Mouse (Mus musculus) forebrain, embryonic 14.5 days (tissue): ENCODE measurements around the gene Nol11. TPM values are rescaled to one million over a fixed set of nuclear protein-coding genes. Genes with fewer than 3 reads are reported as not detected.

ENCODE experiments used
- ATAC-seq: fragments of 200-750 bp; cut with Nextera tagmentation; 2 replicates; pipeline ENCODE4 v1.8.0; 2017; ENCODE audit warnings: mild to moderate bottlenecking, moderate library complexity
- DNase-seq: peaks from one replicate; pipeline ENCODE4 v3.0.0-alpha.2; 2015; ENCODE audit warnings: low spot score
- H3K27ac ChIP-seq: fragments of 300-500 bp; sonication (generic); 2 replicates; pipeline ENCODE4 v1.5.1; 2014; ENCODE audit warnings: low read depth, mild to moderate bottlenecking, control low read depth, low read length, moderate library complexity
- H3K27me3 ChIP-seq: fragments of 300-500 bp; sonication (generic); replicated peaks from 2 replicates; pipeline ENCODE4 v1.6.1; 2014; ENCODE audit warnings: low read length, control low read depth, mixed read lengths; ENCODE audit not compliant: control insufficient read depth, insufficient read depth
- H3K36me3 ChIP-seq: fragments of 300-500 bp; sonication (generic); 2 replicates; pipeline ENCODE4 v1.6.1; 2014; ENCODE audit warnings: low read length, control low read depth; ENCODE audit not compliant: control insufficient read depth, insufficient read depth
- H3K4me1 ChIP-seq: fragments of 300-500 bp; sonication (generic); 2 replicates; pipeline ENCODE4 v1.6.1; 2014; ENCODE audit warnings: antibody characterized with exemption, low read length, control low read depth; ENCODE audit not compliant: control insufficient read depth, insufficient read depth
- H3K4me2 ChIP-seq: fragments of 300-500 bp; sonication (generic); 2 replicates; pipeline ENCODE4 v1.6.1; 2014; ENCODE audit warnings: mild to moderate bottlenecking, control low read depth, low read length
- H3K4me3 ChIP-seq: fragments of 300-500 bp; sonication (generic); 2 replicates; pipeline ENCODE4 v1.5.1; 2014; ENCODE audit warnings: low read depth, low read length, control low read depth
- H3K9ac ChIP-seq: fragments of 300-500 bp; sonication (generic); 2 replicates; pipeline ENCODE4 v1.6.1; 2014; ENCODE audit warnings: mild to moderate bottlenecking, low read length, control low read depth, moderate library complexity
- H3K9me3 ChIP-seq: fragments of 300-500 bp; sonication (generic); replicated peaks from 2 replicates; pipeline ENCODE4 v1.6.1; 2016; ENCODE audit warnings: low read length, control low read depth, mixed read lengths; ENCODE audit not compliant: control insufficient read depth
- WGBS: fragments of 180-500 bp; shearing (Covaris S2); extraction: QIAGEN DNeasy Blood & Tissue Kit; methylation state at CpG from one replicate; pipeline ENCODE4 v1.1.7; 2014; 5-methylcytosine and 5-hydroxymethylcytosine counted together
- polyA plus RNA-seq: library from polyadenylated mRNA; unstranded; fragments of >200 nt; fragmentation: Nextera tagmentation; extraction: Ambion mirVana; gene quantifications from 2 replicates; pipeline ENCODE4 v1.2.1, GENCODE M21; 2014

Nol11 gene
- polyA plus RNA-seq, 1 experiment from 2014 or later: 50.5 TPM

GRCm38 (mm10) chr11:107190376-107190775, 1.2 kb upstream of the Nol11 start:
- Histone ChIP-seq H3K27ac (no peak overlapping the region), H3K27me3 (no peaks in the 10 kb centered on the region), H3K4me2 (no peak overlapping the region), H3K9ac (no peak overlapping the region), H3K4me3 (no peak overlapping the region), H3K9me3 (no peaks in the 10 kb centered on the region), H3K4me1 (peaks cover 5% of the 10 kb centered on the region), H3K36me3 (peaks cover 12% of the 10 kb centered on the region)
- no peak for ATAC-seq
- WGBS: 19% methylated on average over 2 of the region's 2 CpGs
- DNase-seq: peak; percentile 79

- DNase-seq: no peak
- Histone ChIP-seq H3K4me1 (peaks cover 5% of the 10 kb centered on the region), H3K36me3 (peaks cover 72% of the 10 kb centered on the region), H3K9me3 (no peaks in the 10 kb centered on the region), H3K4me2 (no peak overlapping the region), H3K9ac (no peak overlapping the region), H3K4me3 (no peak overlapping the region), H3K27me3 (no peaks in the 10 kb centered on the region), H3K27ac (no peak overlapping the region)
- ATAC-seq: no peak
- 92% methylated on average over 8 of the region's 8 CpGs for WGBS
These were observed 5.4 kb downstream of the Nol11 start for GRCm38 (mm10) chr11:107183777-107184176.

GRCm38 (mm10) chr11:107161215-107161614, 28.0 kb downstream of the Nol11 start:
- H3K27me3 ChIP-seq: no peaks in the 10 kb centered on the region
- 89% methylated on average over 4 of the region's 4 CpGs for WGBS
- no peak for DNase-seq
- H3K9ac ChIP-seq: no peak overlapping the region
- peaks cover 13% of the 10 kb centered on the region for H3K36me3 ChIP-seq
- no peaks in the 10 kb centered on the region for H3K4me1 ChIP-seq
- no peak overlapping the region for H3K4me2 ChIP-seq
- no peak for ATAC-seq
- no peak overlapping the region for H3K4me3 ChIP-seq
- H3K27ac ChIP-seq: no peak overlapping the region
- no peaks in the 10 kb centered on the region for H3K9me3 ChIP-seq

DNA sequence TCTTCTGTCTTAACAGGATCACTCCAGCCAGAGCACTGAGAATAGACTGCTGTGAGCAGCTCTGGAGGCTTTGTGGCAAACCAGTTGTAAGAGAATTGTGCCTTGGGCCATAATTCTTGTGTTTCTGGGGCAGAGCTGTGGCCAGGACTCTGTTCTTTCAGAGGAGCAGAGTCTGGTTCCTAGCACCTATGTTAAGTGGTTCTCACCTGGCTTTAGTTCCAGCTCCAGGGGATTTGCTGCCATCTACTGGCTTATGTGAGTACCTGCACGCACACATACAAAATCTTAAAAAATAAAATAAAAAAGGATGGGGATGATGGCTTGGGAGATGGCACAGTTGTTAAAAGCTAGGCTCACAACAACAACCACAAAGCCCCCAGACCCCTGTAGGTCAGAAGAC, 30.1 kb downstream of the Nol11 start:
- no peak for ATAC-seq
- H3K9me3 ChIP-seq: no peaks in the 10 kb centered on the region
- peak; percentile 22 for DNase-seq
- no peaks in the 10 kb centered on the region for H3K27me3 ChIP-seq
- no peak overlapping the region for H3K4me2 ChIP-seq
- H3K4me1 ChIP-seq: no peaks in the 10 kb centered on the region
- no peak overlapping the region for H3K9ac ChIP-seq
- H3K36me3 ChIP-seq: no peaks in the 10 kb centered on the region
- no peak overlapping the region for H3K4me3 ChIP-seq
- 32% methylated on average over 1 of the region's 1 CpGs for WGBS
- H3K27ac ChIP-seq: no peak overlapping the region

DNA sequence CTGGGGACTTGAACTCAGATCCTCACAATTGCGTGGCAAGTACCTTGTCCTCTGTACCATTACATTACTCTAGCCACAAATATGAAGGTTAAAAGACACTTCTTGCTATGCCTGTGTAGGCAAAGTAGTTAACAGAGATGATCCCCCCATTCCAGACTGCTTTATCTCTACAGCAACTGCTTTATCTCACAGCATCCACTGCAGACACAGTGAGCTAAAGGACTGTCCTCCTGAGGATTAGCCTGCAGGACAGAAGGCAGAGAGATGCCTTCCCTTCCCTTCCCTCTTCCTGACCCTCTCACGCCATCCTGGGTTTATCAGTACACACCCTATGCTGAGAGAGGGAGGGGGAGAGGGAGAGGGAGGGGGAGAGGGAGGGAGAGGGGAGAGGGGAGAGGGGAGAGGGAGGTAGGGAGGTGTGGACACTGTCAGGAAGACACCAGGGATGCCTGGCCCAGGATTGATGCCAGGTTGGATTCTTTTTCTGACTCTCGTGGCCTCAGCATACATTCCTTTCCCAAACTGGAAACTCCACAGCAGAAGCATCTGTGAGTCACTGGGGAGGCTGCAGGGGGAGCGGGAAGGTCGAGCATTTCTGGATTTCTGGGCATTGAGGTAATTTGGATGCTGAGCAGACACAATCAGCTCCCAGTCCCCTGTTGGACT, 32.1 kb downstream of the Nol11 start:
- H3K4me2 ChIP-seq: no peak overlapping the region
- no peak overlapping the region for H3K9ac ChIP-seq
- H3K4me1 ChIP-seq: no peaks in the 10 kb centered on the region
- WGBS: 65% methylated on average over 4 of the region's 5 CpGs
- ATAC-seq (no peak), DNase-seq (no peak)
- no peak overlapping the region for H3K27ac ChIP-seq
- H3K4me3 ChIP-seq: no peak overlapping the region
- no peaks in the 10 kb centered on the region for H3K9me3 ChIP-seq
- no peaks in the 10 kb centered on the region for H3K27me3 ChIP-seq
- H3K36me3 ChIP-seq: no peaks in the 10 kb centered on the region

DNA sequence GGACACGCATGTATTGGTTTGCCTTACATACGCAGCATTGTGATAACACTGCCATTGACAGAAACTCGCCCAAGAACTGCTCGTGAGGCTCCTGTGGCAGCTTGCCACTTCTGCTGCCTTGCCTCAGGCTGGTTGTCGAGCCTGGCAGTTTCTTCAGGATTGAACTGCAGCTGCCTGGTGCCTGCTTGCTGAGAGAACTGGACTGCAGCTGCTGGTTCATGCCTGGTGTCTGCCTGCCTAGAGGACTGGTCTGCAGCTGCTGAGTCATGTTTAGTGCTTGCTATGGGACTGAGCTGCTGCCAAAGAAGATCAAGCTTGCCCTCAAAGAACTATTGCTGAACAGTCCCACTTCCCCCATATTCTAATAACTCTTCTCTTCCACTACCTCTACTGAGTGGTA, 33.9 kb downstream of the Nol11 start:
- H3K9ac ChIP-seq: no peak overlapping the region
- no peak overlapping the region for H3K4me3 ChIP-seq
- no peak overlapping the region for H3K4me2 ChIP-seq
- no peaks in the 10 kb centered on the region for H3K4me1 ChIP-seq
- no peaks in the 10 kb centered on the region for H3K9me3 ChIP-seq
- ATAC-seq: no peak
- no peak overlapping the region for H3K27ac ChIP-seq
- 79% methylated on average over 5 of the region's 5 CpGs for WGBS
- no peaks in the 10 kb centered on the region for H3K27me3 ChIP-seq
- DNase-seq: no peak
- no peaks in the 10 kb centered on the region for H3K36me3 ChIP-seq

DNA sequence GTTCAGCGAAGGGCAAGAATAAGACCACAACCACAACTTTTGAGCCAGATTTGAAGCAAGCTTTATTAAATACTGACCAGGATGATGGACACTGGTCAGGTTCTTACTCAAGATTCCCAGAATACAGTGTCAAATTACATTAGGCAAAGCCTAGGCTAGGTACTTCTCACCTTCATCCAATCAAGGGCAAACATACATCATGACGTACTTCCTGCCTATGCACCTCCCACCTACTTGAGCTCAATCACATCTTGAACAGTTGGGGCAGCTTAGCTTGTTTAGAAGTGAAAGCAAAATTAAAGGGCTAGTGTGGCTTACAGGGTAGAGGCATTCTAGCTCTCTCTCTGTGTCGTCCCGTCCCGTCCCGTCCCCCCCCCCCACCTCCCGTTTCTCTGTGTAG, 34.8 kb downstream of the Nol11 start:
- H3K27me3 ChIP-seq: no peaks in the 10 kb centered on the region
- DNase-seq (no peak), ATAC-seq (no peak)
- WGBS: 80% methylated on average over 7 of the region's 7 CpGs
- no peak overlapping the region for H3K27ac ChIP-seq
- no peak overlapping the region for H3K4me3 ChIP-seq
- no peak overlapping the region for H3K9ac ChIP-seq
- H3K9me3 ChIP-seq: no peaks in the 10 kb centered on the region
- H3K4me1 ChIP-seq: no peaks in the 10 kb centered on the region
- no peaks in the 10 kb centered on the region for H3K36me3 ChIP-seq
- H3K4me2 ChIP-seq: no peak overlapping the region

- Histone ChIP-seq H3K4me3 (no peak overlapping the region), H3K4me1 (no peaks in the 10 kb centered on the region), H3K27ac (no peak overlapping the region), H3K9me3 (no peaks in the 10 kb centered on the region), H3K36me3 (no peaks in the 10 kb centered on the region), H3K9ac (no peak overlapping the region), H3K4me2 (no peak overlapping the region), H3K27me3 (no peaks in the 10 kb centered on the region)
- 81% methylated on average over 5 of the region's 5 CpGs for WGBS
- ATAC-seq (no peak), DNase-seq (no peak)
These were observed 35.5 kb downstream of the Nol11 start for GRCm38 (mm10) chr11:107153645-107154044.

DNA sequence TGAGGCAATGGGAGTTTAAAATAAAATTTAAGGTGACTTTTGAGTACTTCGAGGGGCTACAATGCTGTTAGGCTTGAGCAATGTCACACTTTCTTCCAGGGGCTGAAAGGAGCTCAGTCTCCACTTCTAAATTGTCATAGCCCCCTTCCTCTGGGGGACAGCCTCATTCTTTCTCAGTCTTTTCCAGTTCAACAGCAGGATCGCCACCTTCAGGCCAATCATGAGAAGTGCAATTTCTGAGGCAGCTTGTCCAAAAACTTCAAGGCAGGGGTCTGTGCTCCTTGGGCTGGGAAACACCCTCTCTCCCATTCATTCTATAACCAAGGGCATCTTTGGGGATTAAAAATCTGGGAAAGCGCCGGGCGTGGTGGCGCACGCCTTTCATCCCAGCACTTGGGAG, 37.4 kb downstream of the Nol11 start:
- ATAC-seq: no peak
- Histone ChIP-seq H3K9ac (no peak overlapping the region), H3K27ac (no peak overlapping the region), H3K4me3 (no peak overlapping the region), H3K4me2 (no peak overlapping the region), H3K27me3 (no peaks in the 10 kb centered on the region), H3K4me1 (no peaks in the 10 kb centered on the region), H3K36me3 (no peaks in the 10 kb centered on the region), H3K9me3 (no peaks in the 10 kb centered on the region)
- no peak for DNase-seq
- 80% methylated on average over 7 of the region's 7 CpGs for WGBS
